Mouse (Mus musculus) MEL (cell line): ENCODE measurements around the gene Rela. TPM values are rescaled to one million over a fixed set of nuclear protein-coding genes. Genes with fewer than 3 reads are reported as not detected.

Source experiments
- DNase-seq: peaks from one replicate; pipeline ENCODE4 v3.0.0; 2011; ENCODE audit warnings: low read depth, low spot score
- H3K27ac ChIP-seq: 2 replicates; pipeline ENCODE4 v1.5.1; 2012; ENCODE audit warnings: low read depth, mild to moderate bottlenecking, control low read depth, low read length, moderate library complexity; ENCODE audit not compliant: control insufficient read depth
- H3K27me3 ChIP-seq, 2 experiments: fragments of 150-350 bp in 1 of 2; sonication (generic) in 1 of 2; 2 replicates each; pipeline ENCODE4 v1.6.1; 2012; ENCODE audit warnings: low read length in 2 of 2, mild to moderate bottlenecking in 2 of 2, improper control_type of control experiment in 1 of 2, moderate library complexity in 1 of 2; ENCODE audit not compliant: insufficient read depth in 2 of 2, control insufficient read depth in 1 of 2
- H3K36me3 ChIP-seq, 2 experiments: 2 replicates each; pipeline ENCODE4 v1.6.1; 2012 to 2014; ENCODE audit warnings: low read length in 2 of 2, improper control_type of control experiment in 1 of 2, inconsistent platforms in 1 of 2, mild to moderate bottlenecking in 1 of 2; ENCODE audit not compliant: insufficient read depth in 2 of 2, control insufficient read depth in 1 of 2
- H3K4me1 ChIP-seq, 2 experiments: fragments of 150-350 bp in 1 of 2; sonication (generic) in 1 of 2; 2 replicates each; pipeline ENCODE4 v1.6.1; 2012; ENCODE audit warnings: low read length in 2 of 2, improper control_type of control experiment in 1 of 2, mild to moderate bottlenecking in 1 of 2; ENCODE audit not compliant: insufficient read depth in 2 of 2, control insufficient read depth in 1 of 2
- H3K4me3 ChIP-seq, 2 experiments: fragments of 150-350 bp in 1 of 2; sonication (generic) in 1 of 2; 2 replicates each; pipeline ENCODE4 v1.5.1; 2012; ENCODE audit warnings: low read depth in 2 of 2, low read length in 2 of 2, mild to moderate bottlenecking in 2 of 2, moderate library complexity in 2 of 2, control low read depth in 1 of 2, improper control_type of control experiment in 1 of 2; ENCODE audit not compliant: control insufficient read depth in 1 of 2, insufficient read depth in 1 of 2
- H3K79me2 ChIP-seq: 2 replicates; pipeline ENCODE4 v1.6.1; 2012; ENCODE audit warnings: mild to moderate bottlenecking, low read length, moderate library complexity; ENCODE audit not compliant: control insufficient read depth, poor library complexity, insufficient read depth
- H3K9ac ChIP-seq: 2 replicates; pipeline ENCODE4 v1.6.1; 2012; ENCODE audit warnings: low read depth, mild to moderate bottlenecking, control low read depth, low read length, moderate library complexity; ENCODE audit not compliant: control insufficient read depth, poor library complexity, severe bottlenecking
- H3K9me3 ChIP-seq: fragments of 150-350 bp; sonication (generic); replicated peaks from 2 replicates; pipeline ENCODE4 v1.6.1; 2012; ENCODE audit warnings: mild to moderate bottlenecking, low read length, improper control_type of control experiment, moderate library complexity; ENCODE audit not compliant: insufficient read depth
- CHD2 ChIP-seq: IDR thresholded peaks from 2 replicates; pipeline ENCODE4 v1.6.1; 2011; ENCODE audit warnings: low read length, improper control_type of control experiment
- CTCF ChIP-seq, 3 experiments: IDR thresholded peaks in 2 of 3; conservative IDR thresholded peaks in 1 of 3; 2 replicates each; pipeline ENCODE4 v1.5.1; 2011 to 2012; ENCODE audit warnings: low read length in 3 of 3, low read depth in 2 of 3, mild to moderate bottlenecking in 2 of 3, improper control_type of control experiment in 1 of 3, inconsistent platforms in 1 of 3, mixed read lengths in 1 of 3, moderate library complexity in 1 of 3; ENCODE audit not compliant: control insufficient read depth in 1 of 3, insufficient read depth in 1 of 3, poor library complexity in 1 of 3, severe bottlenecking in 1 of 3
- E2F4 ChIP-seq: IDR thresholded peaks from 2 replicates; pipeline ENCODE4 v1.6.1; 2011; ENCODE audit warnings: low read depth, low read length, improper control_type of control experiment, borderline replicate concordance
- ELF1 ChIP-seq: IDR thresholded peaks from 2 replicates; pipeline ENCODE4 v1.6.1; 2014; ENCODE audit warnings: low read depth, mild to moderate bottlenecking, inconsistent platforms, low read length, improper control_type of control experiment, moderate library complexity
- EP300 ChIP-seq, 2 experiments: IDR thresholded peaks; 2 replicates each; pipeline ENCODE4 v1.6.1; 2011; ENCODE audit warnings: improper control_type of control experiment in 2 of 2, low read length in 2 of 2, low read depth in 1 of 2, mild to moderate bottlenecking in 1 of 2
- ETS1 ChIP-seq: IDR thresholded peaks from 2 replicates; pipeline ENCODE4 v1.6.1; 2012; ENCODE audit warnings: low read depth, mild to moderate bottlenecking, inconsistent platforms, low read length, improper control_type of control experiment, moderate library complexity
- GABPA ChIP-seq: IDR thresholded peaks from 2 replicates; pipeline ENCODE4 v1.6.1; 2012; ENCODE audit warnings: low read depth, mild to moderate bottlenecking, inconsistent platforms, low read length, improper control_type of control experiment, moderate library complexity
- HCFC1 ChIP-seq: IDR thresholded peaks from 2 replicates; pipeline ENCODE4 v1.6.1; 2012; ENCODE audit warnings: low read depth, mild to moderate bottlenecking, inconsistent platforms, low read length, improper control_type of control experiment, moderate library complexity
- KAT2A ChIP-seq: conservative IDR thresholded peaks from 2 replicates; pipeline ENCODE4 v1.6.1; 2012; ENCODE audit warnings: low read depth, low read length, improper control_type of control experiment, inconsistent platforms
- MAX ChIP-seq: IDR thresholded peaks from 2 replicates; pipeline ENCODE4 v1.6.1; 2011; ENCODE audit warnings: low read length, improper control_type of control experiment
- MAZ ChIP-seq: IDR thresholded peaks from 2 replicates; pipeline ENCODE4 v1.6.1; 2012; ENCODE audit warnings: low read depth, mild to moderate bottlenecking, inconsistent platforms, low read length, improper control_type of control experiment
- MEF2A ChIP-seq: IDR thresholded peaks from 2 replicates; pipeline ENCODE4 v1.6.1; 2014; ENCODE audit warnings: low read depth, mild to moderate bottlenecking, inconsistent platforms, low read length, improper control_type of control experiment; ENCODE audit not compliant: poor library complexity, insufficient replicate concordance, severe bottlenecking; ENCODE audit errors: extremely low read depth
- MXI1 ChIP-seq: IDR thresholded peaks from 2 replicates; pipeline ENCODE4 v1.6.1; 2011; ENCODE audit warnings: mild to moderate bottlenecking, low read depth, low read length, improper control_type of control experiment
- MYB ChIP-seq: IDR thresholded peaks from 2 replicates; pipeline ENCODE4 v1.6.1; 2011; ENCODE audit warnings: mild to moderate bottlenecking, low read depth, low read length, improper control_type of control experiment
- POLR2A ChIP-seq, 2 experiments: IDR thresholded peaks; 2 replicates each; pipeline ENCODE4 v1.6.1; 2011 to 2012; ENCODE audit warnings: low read length in 2 of 2, mild to moderate bottlenecking in 2 of 2, control low read depth in 1 of 2, improper control_type of control experiment in 1 of 2, low read depth in 1 of 2, moderate library complexity in 1 of 2; ENCODE audit not compliant: control insufficient read depth in 1 of 2, insufficient read depth in 1 of 2, poor library complexity in 1 of 2
- POLR2AphosphoS2 ChIP-seq: IDR thresholded peaks from 2 replicates; pipeline ENCODE4 v1.6.1; 2011; ENCODE audit warnings: low read length, improper control_type of control experiment
- RCOR1 ChIP-seq: IDR thresholded peaks from 2 replicates; pipeline ENCODE4 v1.6.1; 2012; ENCODE audit warnings: low read depth, mild to moderate bottlenecking, inconsistent platforms, low read length, improper control_type of control experiment
- SIN3A ChIP-seq: IDR thresholded peaks from 2 replicates; pipeline ENCODE4 v1.6.1; 2012; ENCODE audit warnings: low read length, improper control_type of control experiment, inconsistent platforms
- SMC3 ChIP-seq: IDR thresholded peaks from 2 replicates; pipeline ENCODE4 v1.6.1; 2011; ENCODE audit warnings: low read depth, low read length, improper control_type of control experiment
- TAL1 ChIP-seq: IDR thresholded peaks from 2 replicates; pipeline ENCODE4 v1.6.1; 2012; ENCODE audit warnings: mild to moderate bottlenecking, inconsistent platforms, low read length, moderate library complexity, mixed read lengths
- TCF12 ChIP-seq: IDR thresholded peaks from 2 replicates; pipeline ENCODE4 v1.6.1; 2014; ENCODE audit warnings: low read depth, mild to moderate bottlenecking, inconsistent platforms, low read length, improper control_type of control experiment, moderate library complexity
- USF1 ChIP-seq: IDR thresholded peaks from 2 replicates; pipeline ENCODE4 v1.6.1; 2014; ENCODE audit warnings: low read depth, mild to moderate bottlenecking, inconsistent platforms, low read length, improper control_type of control experiment, moderate library complexity
- USF2 ChIP-seq, 2 experiments: IDR thresholded peaks; 2 replicates each; pipeline ENCODE4 v1.6.1; 2011 to 2012; ENCODE audit warnings: improper control_type of control experiment in 2 of 2, low read length in 2 of 2, borderline replicate concordance in 1 of 2, inconsistent platforms in 1 of 2, low read depth in 1 of 2, mild to moderate bottlenecking in 1 of 2; ENCODE audit not compliant: insufficient read depth in 1 of 2
- ZC3H11A ChIP-seq: IDR thresholded peaks from 2 replicates; pipeline ENCODE4 v1.6.1; 2012; ENCODE audit warnings: low read depth, mild to moderate bottlenecking, inconsistent platforms, low read length, improper control_type of control experiment
- ZNF384 ChIP-seq: IDR thresholded peaks from 2 replicates; pipeline ENCODE4 v1.6.1; 2012; ENCODE audit warnings: low read depth, mild to moderate bottlenecking, inconsistent platforms, low read length, improper control_type of control experiment
- polyA plus RNA-seq, 2 experiments: library from polyadenylated mRNA; stranded (reverse) in 1 of 2; unstranded in 1 of 2; fragments of >175 nt in 1 of 2; fragments of >200 nt in 1 of 2; gene quantifications; 2 replicates each; pipeline versions ENCODE4 v1.2.1 to v1.2.4; 2012; ENCODE audit warnings: low replicate concordance in 2 of 2, low read depth in 1 of 2; ENCODE audit not compliant: insufficient read length in 2 of 2, insufficient read depth in 1 of 2, missing spikeins in 1 of 2
- total RNA-seq: library from RNA; depleted of rRNA; stranded (reverse); fragments of 300-350 nt; gene quantifications from 2 replicates; pipeline ENCODE4 v1.2.3, GENCODE M21; 2012

Gene Rela
- total and polyA plus RNA-seq, 3 experiments = 16.4 to 61.7 TPM; not detected in 1

GRCm38 (mm10) chr19:5636036-5636570, 1.2 kb upstream of the Rela start (continued):
- no peak; the same call in 1 of the 2 replicates for TF ChIP-seq RCOR1

- H3K79me2 ChIP-seq = peaks cover 16% of the 10 kb centered on the region
- peak overlapping the region; percentile 97 for H3K9ac ChIP-seq
- H3K27ac ChIP-seq = peak overlapping the region; percentile 60
- H3K27me3 ChIP-seq = no peaks in the 10 kb centered on the region
- TF ChIP-seq MYB (peak; percentile 59), MEF2A (no peak), CHD2 (no peak), MXI1 (no peak), CTCF (IDR thresholded peaks at IDR 0.05 in 2 of 3, conservative IDR thresholded peaks at IDR 0.05 in 1 of 3; ENCODE audit: control insufficient read depth in 1 of 3, insufficient read depth in 1 of 3, low read depth in 2 of 3, low read length in 3 of 3, poor library complexity in 1 of 3, severe bottlenecking in 1 of 3) (no peak), USF1 (no peak), POLR2AphosphoS2 (no peak; the same call in 1 of the 2 replicates), MAZ (no peak), E2F4 (no peak), ELF1 (no peak; the same call in 1 of the 2 replicates), EP300 (IDR thresholded peaks at IDR 0.05; ENCODE audit: low read depth in 1 of 2, low read length in 2 of 2) (peak in 1 of 2 experiments; percentile 53; a peak in 2 of 4 replicates), POLR2A (IDR thresholded peaks at IDR 0.05; ENCODE audit: control insufficient read depth in 1 of 2, insufficient read depth in 1 of 2, low read depth in 1 of 2, low read length in 2 of 2, poor library complexity in 1 of 2) (no peak), MAX (no peak), HCFC1 (peak; percentile 51; the same call in 1 of the 2 replicates), USF2 (IDR thresholded peaks at IDR 0.05; ENCODE audit: borderline replicate concordance in 1 of 2, insufficient read depth in 1 of 2, low read depth in 1 of 2, low read length in 2 of 2) (no peak), TAL1 (no peak), ZNF384 (peak; percentile 72), GABPA (no peak), SIN3A (peak; percentile 68), ETS1 (peak; percentile 62; the same call in 1 of the 2 replicates), RCOR1 (peak; percentile 62; the same call in 1 of the 2 replicates), SMC3 (no peak), TCF12 (no peak), ZC3H11A (no peak), KAT2A (no peak)
- H3K36me3 ChIP-seq = peaks cover 2 to 12% of the 10 kb centered on the region in 2 experiments
- peak overlapping the region; percentile 79 to 94 for H3K4me3 ChIP-seq
- no peaks in the 10 kb centered on the region for H3K9me3 ChIP-seq
- DNase-seq = peak; percentile 78
- H3K4me1 ChIP-seq = peaks cover 0 to 18% of the 10 kb centered on the region in 2 experiments; a peak in 3 of 4 replicates
Measured at GRCm38 (mm10) chr19:5636571-5637041, 677 bp upstream of the Rela start.
